In the genomic region with DNA sequence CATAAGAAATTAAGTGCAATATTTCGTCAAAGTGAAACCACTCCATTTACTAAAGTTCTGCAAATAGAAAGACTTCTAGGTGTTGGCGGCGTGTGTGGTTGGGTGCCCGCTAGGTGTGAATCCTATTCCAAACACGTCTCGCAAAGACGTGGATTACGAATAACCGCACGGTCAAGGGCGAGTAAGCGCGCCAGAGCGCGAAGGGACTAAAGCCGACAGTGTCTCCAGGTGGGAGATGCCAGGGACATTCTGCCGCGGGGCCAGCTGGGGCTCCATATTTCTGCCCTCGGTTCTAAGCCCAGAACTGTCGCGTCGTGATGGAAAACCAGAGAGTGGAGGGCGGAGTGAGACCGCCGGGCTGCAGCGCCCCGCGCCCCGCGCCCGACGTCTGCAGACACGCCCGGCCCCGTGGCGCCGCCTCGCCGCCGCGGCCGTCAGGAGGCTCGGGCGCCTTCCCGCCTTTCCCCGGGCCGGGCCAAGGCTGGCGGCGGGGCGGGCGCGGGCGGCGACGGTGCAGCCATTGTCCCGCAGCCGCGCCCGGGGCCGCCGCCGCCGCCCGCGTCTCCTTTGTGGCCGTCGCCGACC, we compare ENCODE assay signal across 8 mouse cellular contexts. TPM values are rescaled to one million over a fixed set of nuclear protein-coding genes. Genes with fewer than 3 reads are reported as not detected.
DNase-seq lines count a peak whose midpoint lies in the region; ATAC-seq and TF ChIP-seq lines count a peak whose summit lies in the region.

No protein-coding gene starts in this region.

- peak overlapping the region; percentile 93 for H3K27ac ChIP-seq in hindbrain, postnatal 0 days

- H3K27me3 ChIP-seq in hindbrain, postnatal 0 days (ENCODE audit: insufficient read depth, low read length) = no peaks in the 10 kb centered on the region

- ATAC-seq in hindbrain, postnatal 0 days = peak; percentile 73
- ATAC-seq in megakaryocyte progenitor cell, adult 5-6 weeks (replicated peaks; ENCODE audit: poor library complexity) = peak; percentile 22; the same call in 1 of the 2 replicates

- H3K4me3 ChIP-seq in hindbrain, postnatal 0 days (ENCODE audit: low read length) = peak overlapping the region; percentile 81

- TF ChIP-seq CTCF in hindbrain, postnatal 0 days (IDR thresholded peaks at IDR 0.05; ENCODE audit: low read depth) = peak; percentile 23; the same call in 1 of the 2 replicates

- H3K36me3 ChIP-seq in hindbrain, postnatal 0 days (ENCODE audit: insufficient read depth, low read length) = no peaks in the 10 kb centered on the region

- WGBS in hindbrain, postnatal 0 days = under 1% methylated on average over 55 of the region's 68 CpGs

- intact Hi-C loops in left cerebral cortex, postnatal 25 days (cut with DNase I) = loop anchor here (1.0 kb wide), 1 partner anchor 26 kb away; no protein-coding TSS in a partner anchor

- peak; percentile 51 to 84 for DNase-seq in adrenal gland, adult (ENCODE audit: inconsistent age in 2 of 2, low spot score in 1 of 2)
- no peak for DNase-seq in adrenal gland, adult 8-10 months
- peak; percentile 73 to 78 for DNase-seq in cerebellum, postnatal 10 days
- peak; percentile 18 to 23 for DNase-seq in frontal cortex, postnatal 25 days (ENCODE audit: low spot score in 2 of 2)
- peak; percentile 74 for DNase-seq in hindbrain, postnatal 0 days (ENCODE audit: low spot score)
- peak; percentile 47 to 53 for DNase-seq in left cerebral cortex, postnatal 25 days (ENCODE audit: low spot score in 2 of 2)
- DNase-seq in spleen, adult 18-20 months = peak; percentile 14 to 50

- no peaks in the 10 kb centered on the region for H3K4me1 ChIP-seq in hindbrain, postnatal 0 days (ENCODE audit: insufficient read depth, low read length)

- H3K4me2 ChIP-seq in hindbrain, postnatal 0 days (ENCODE audit: low read depth, low read length) = peak overlapping the region; percentile 62

- H3K9me3 ChIP-seq in hindbrain, postnatal 0 days (ENCODE audit: low read length) = no peaks in the 10 kb centered on the region

- H3K9ac ChIP-seq in hindbrain, postnatal 0 days (replicated peaks; ENCODE audit: low read length) = peak overlapping the region; percentile 98

RNA-seq across cellular contexts. Expression of a gene that starts 0.9 kb away (rescaled TPM):
- 1 to 10 TPM; 4.7 to 7.8 (median 5.2) TPM for total RNA-seq in adrenal gland, adult 8-10 months (2022)
- total RNA-seq in hindbrain, postnatal 0 days (2014; rRNA removed) = 26.9 and 29.6 TPM in 2 replicates
- polyA plus RNA-seq in hindbrain, postnatal 0 days (2015; fragmentation: Nextera tagmentation; extraction: Ambion mirVana) = 14.9 and 15.3 TPM in 2 replicates
- 1 to 10 TPM; 5.8 to 5.9 TPM for total RNA-seq in left cerebral cortex, postnatal 25 days (2021)
- total RNA-seq in megakaryocyte progenitor cell, adult 5-6 weeks (2015) = 2.1 and 2.6 TPM in 2 replicates
- total RNA-seq in megakaryocyte progenitor cell, adult 5-6 weeks (2017) = 5.4 and 7.3 TPM in 2 replicates

RNA-seq across cellular contexts. Expression of a gene that starts 41.6 kb away (rescaled TPM):
- 10 to 100 TPM; 50.9 to 62.1 (median 56.6) TPM for total RNA-seq in adrenal gland, adult 8-10 months (2022)
- total RNA-seq in hindbrain, postnatal 0 days (2014; rRNA removed) = 4.3 and 5.7 TPM in 2 replicates
- 23.5 and 27.4 TPM in 2 replicates for polyA plus RNA-seq in hindbrain, postnatal 0 days (2015; fragmentation: Nextera tagmentation; extraction: Ambion mirVana)
- 10 to 100 TPM; 23.8 to 26.4 TPM for total RNA-seq in left cerebral cortex, postnatal 25 days (2021)
- 81.4 and 89.6 TPM in 2 replicates for total RNA-seq in megakaryocyte progenitor cell, adult 5-6 weeks (2015)
- 94.6 and 102 TPM in 2 replicates for total RNA-seq in megakaryocyte progenitor cell, adult 5-6 weeks (2017)

RNA-seq across cellular contexts. Expression of a gene that starts 41.9 kb away (rescaled TPM):
- 100 to 1,000 TPM; 122 to 167 (median 155) TPM for total RNA-seq in adrenal gland, adult 8-10 months (2022)
- total RNA-seq in hindbrain, postnatal 0 days (2014; rRNA removed) = 71.3 and 83.2 TPM in 2 replicates
- polyA plus RNA-seq in hindbrain, postnatal 0 days (2015; fragmentation: Nextera tagmentation; extraction: Ambion mirVana) = 234 and 236 TPM in 2 replicates
- total RNA-seq in left cerebral cortex, postnatal 25 days (2021) = 100 to 1,000 TPM; 121 to 127 TPM
- total RNA-seq in megakaryocyte progenitor cell, adult 5-6 weeks (2015) = 233 and 259 TPM in 2 replicates
- total RNA-seq in megakaryocyte progenitor cell, adult 5-6 weeks (2017) = 122 and 137 TPM in 2 replicates
